Mouse (Mus musculus) liver, embryonic 16.5 days (tissue): ENCODE results near the gene Gadd45g. TPM values are rescaled to one million over a fixed set of nuclear protein-coding genes. Genes with fewer than 3 reads are reported as not detected.
A peak's percentile ranks its signal among the peaks of the same experiment; 100 is the strongest.

Source experiments
- ATAC-seq: fragments of 200-750 bp; cut with Nextera tagmentation; 2 replicates; pipeline ENCODE4 v1.8.0; 2017; ENCODE audit warnings: low read depth, mild to moderate bottlenecking, moderate number of reproducible peaks, moderate library complexity
- H3K27ac ChIP-seq: fragments of 300-500 bp; sonication (generic); 2 replicates; pipeline ENCODE4 v1.5.1; 2014; ENCODE audit warnings: mild to moderate bottlenecking, low read length
- H3K27me3 ChIP-seq: fragments of 300-500 bp; sonication (generic); 2 replicates; pipeline ENCODE4 v1.6.1; 2014; ENCODE audit warnings: low read depth, low read length, mixed read lengths; ENCODE audit not compliant: control insufficient read depth, insufficient read depth
- H3K36me3 ChIP-seq: fragments of 300-500 bp; sonication (generic); 2 replicates; pipeline ENCODE4 v1.6.1; 2014; ENCODE audit warnings: mild to moderate bottlenecking; ENCODE audit not compliant: control insufficient read depth, insufficient read depth
- H3K4me1 ChIP-seq: fragments of 300-500 bp; sonication (generic); 2 replicates; pipeline ENCODE4 v1.6.1; 2014; ENCODE audit warnings: low read depth, low read length, mixed read lengths; ENCODE audit not compliant: control insufficient read depth
- H3K4me2 ChIP-seq: fragments of 300-500 bp; sonication (generic); 2 replicates; pipeline ENCODE4 v1.6.1; 2014; ENCODE audit warnings: low read depth, low read length, mixed read lengths
- H3K4me3 ChIP-seq: fragments of 300-500 bp; sonication (generic); 2 replicates; pipeline ENCODE4 v1.5.1; 2014; ENCODE audit warnings: low read depth, mild to moderate bottlenecking, low read length
- H3K9ac ChIP-seq: fragments of 300-500 bp; sonication (generic); 2 replicates; pipeline ENCODE4 v1.6.1; 2014; ENCODE audit warnings: low read depth, low read length
- H3K9me3 ChIP-seq: fragments of 300-500 bp; sonication (generic); replicated peaks from 2 replicates; pipeline ENCODE4 v1.6.1; 2016; ENCODE audit warnings: low read length; ENCODE audit not compliant: control insufficient read depth
- WGBS: fragments of 180-500 bp; shearing (Covaris S2); extraction: QIAGEN DNeasy Blood & Tissue Kit; methylation state at CpG from one replicate; pipeline ENCODE4 v1.1.7; 2014; ENCODE audit not compliant: insufficient replicate concordance; 5-methylcytosine and 5-hydroxymethylcytosine counted together
- polyA plus RNA-seq: library from polyadenylated mRNA; unstranded; fragments of >200 nt; fragmentation: Nextera tagmentation; extraction: Ambion mirVana; gene quantifications from 2 replicates; pipeline ENCODE4 v1.2.1, GENCODE M21; 2015

Gadd45g gene
- polyA plus RNA-seq, 1 experiment from 2014 or later: 11.7 TPM

DNA sequence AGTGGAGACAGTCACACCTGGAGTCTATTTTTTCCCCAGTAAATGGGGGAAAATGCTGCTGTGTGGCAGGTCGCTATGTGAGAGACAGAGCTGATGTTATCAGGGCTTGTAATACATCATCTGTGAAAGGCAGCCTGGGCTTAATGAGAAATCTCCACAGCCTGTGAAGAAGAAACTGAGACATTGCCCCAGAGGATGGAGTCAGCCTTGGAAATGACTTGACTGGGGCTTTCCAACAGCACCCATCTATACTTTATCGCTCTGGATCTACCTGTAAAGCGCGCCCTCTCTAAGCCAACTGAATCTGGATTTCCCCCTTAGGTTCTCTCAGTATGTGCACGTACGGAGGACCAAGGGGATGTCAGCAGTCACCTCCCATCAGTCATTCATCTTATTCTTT lies 31.8 kb upstream of the Gadd45g start:
- no peaks in the 10 kb centered on the region for H3K36me3 ChIP-seq
- H3K9me3 ChIP-seq: no peaks in the 10 kb centered on the region
- H3K4me2 ChIP-seq: no peak overlapping the region
- no peaks in the 10 kb centered on the region for H3K27me3 ChIP-seq
- H3K4me3 ChIP-seq: no peak overlapping the region
- ATAC-seq: no peak
- H3K27ac ChIP-seq: no peak overlapping the region
- H3K4me1 ChIP-seq: peaks cover 2% of the 10 kb centered on the region
- H3K9ac ChIP-seq: no peak overlapping the region
- WGBS: 75% methylated on average over 6 of the region's 6 CpGs

DNA sequence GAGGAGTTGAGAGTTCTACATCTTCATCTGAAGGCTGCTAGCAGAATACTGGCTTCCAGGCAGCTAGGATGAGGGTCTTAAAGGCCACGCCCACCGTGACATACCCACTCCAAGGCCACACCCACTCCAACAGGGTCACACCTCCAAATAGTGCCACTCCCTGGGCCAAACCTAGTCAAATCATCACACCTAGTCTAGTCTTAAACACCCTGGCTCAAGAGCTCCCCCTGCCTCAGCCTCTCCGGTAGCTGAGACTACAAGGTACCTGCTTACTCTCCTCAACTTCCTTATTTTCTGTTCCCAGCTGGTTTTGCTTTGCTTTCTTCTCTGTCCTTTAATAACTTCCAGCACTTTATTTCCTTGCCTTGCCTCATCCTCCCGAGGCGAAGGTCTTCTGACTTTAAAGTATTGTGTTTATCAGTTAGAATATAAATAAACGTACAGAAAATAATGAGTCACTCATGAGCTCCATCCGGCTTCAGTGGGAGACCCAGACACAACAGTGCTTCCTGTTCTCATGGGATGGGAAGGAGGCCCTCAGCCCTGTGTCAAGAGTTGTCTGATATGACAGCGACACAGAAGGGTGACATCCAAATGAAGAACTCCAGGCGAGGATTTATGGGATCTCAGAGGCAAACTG lies 30.5 kb upstream of the Gadd45g start:
- no peak overlapping the region for H3K4me3 ChIP-seq
- H3K4me1 ChIP-seq: peaks cover 2% of the 10 kb centered on the region
- no peak overlapping the region for H3K9ac ChIP-seq
- H3K9me3 ChIP-seq: no peaks in the 10 kb centered on the region
- WGBS: 18% methylated on average over 9 of the region's 9 CpGs
- no peak overlapping the region for H3K4me2 ChIP-seq
- no peaks in the 10 kb centered on the region for H3K36me3 ChIP-seq
- no peak overlapping the region for H3K27ac ChIP-seq
- ATAC-seq: peak; percentile 54; the same call in 1 of the 2 replicates
- H3K27me3 ChIP-seq: no peaks in the 10 kb centered on the region

DNA sequence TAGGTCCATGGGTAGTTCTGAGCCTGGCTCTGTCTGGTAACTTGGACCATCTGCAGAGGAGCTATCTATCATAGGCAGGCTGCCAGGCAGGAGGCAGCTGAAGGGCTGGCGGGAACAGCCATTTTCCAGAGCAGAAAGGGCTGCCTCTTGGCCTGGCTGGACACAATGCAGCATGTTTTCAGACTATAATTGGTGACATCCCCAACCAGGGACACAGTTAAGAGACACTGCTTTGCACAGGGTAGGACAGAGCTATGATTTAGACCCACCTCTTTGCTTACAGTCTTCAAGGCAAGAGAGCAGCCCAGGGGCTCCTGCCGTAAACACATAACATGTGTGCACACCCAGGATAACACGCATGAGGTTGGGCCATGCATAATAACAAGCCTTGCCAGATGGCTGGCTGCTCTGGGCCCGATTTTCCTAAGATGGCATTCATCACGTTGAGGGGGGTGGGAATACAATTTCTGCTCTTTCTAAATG lies 29.9 kb upstream of the Gadd45g start:
- H3K27ac ChIP-seq: no peak overlapping the region
- no peaks in the 10 kb centered on the region for H3K36me3 ChIP-seq
- no peak overlapping the region for H3K4me2 ChIP-seq
- 62% methylated on average over 5 of the region's 5 CpGs for WGBS
- H3K4me1 ChIP-seq: peaks cover 2% of the 10 kb centered on the region
- no peaks in the 10 kb centered on the region for H3K9me3 ChIP-seq
- no peaks in the 10 kb centered on the region for H3K27me3 ChIP-seq
- H3K4me3 ChIP-seq: no peak overlapping the region
- peak; percentile 19; the same call in 1 of the 2 replicates for ATAC-seq
- no peak overlapping the region for H3K9ac ChIP-seq

DNA sequence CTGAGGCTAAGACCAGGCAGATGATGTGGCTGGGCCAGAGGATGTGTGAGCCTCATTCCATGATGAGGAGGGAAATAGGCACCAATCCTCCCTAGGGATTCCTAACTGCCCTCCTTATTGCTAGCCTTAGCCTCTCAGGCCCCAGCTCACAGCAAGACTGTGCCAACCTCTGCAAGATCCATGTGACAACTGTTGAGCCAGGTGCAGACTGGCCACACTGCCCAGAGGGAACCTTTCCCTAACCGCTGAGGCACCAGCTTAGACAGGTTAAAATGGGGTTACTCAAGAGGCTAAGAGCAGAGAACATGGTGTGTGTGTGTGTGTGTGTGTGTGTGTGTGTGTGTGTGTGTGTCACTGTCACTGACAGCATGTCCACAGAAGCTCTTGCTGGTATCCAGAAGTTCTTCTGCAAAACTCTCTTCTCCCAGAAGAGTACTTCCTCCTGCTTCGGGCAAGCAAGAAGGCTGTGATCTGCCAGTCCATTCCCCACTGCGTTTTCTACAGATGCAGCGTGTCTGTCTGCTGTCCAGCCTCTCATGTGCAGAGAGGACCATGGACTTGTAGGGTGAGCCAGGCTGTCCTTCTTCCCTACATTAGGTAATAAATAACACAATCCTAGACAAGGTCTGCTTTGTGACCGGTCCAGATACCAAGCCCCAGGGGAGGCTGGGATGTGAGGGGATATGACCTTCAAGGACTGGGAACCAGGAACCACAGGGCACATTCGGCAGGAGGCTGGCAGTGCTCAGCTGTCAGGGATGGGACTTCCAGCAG lies 28.1 kb upstream of the Gadd45g start:
- Histone ChIP-seq H3K4me3 (no peak overlapping the region), H3K9me3 (no peaks in the 10 kb centered on the region), H3K36me3 (no peaks in the 10 kb centered on the region), H3K27ac (no peak overlapping the region), H3K9ac (no peak overlapping the region), H3K27me3 (peaks cover 3% of the 10 kb centered on the region; the same call in 1 of the 2 replicates), H3K4me2 (no peak overlapping the region), H3K4me1 (peaks cover 2% of the 10 kb centered on the region)
- no peak for ATAC-seq
- WGBS: 54% methylated on average over 6 of the region's 6 CpGs

DNA sequence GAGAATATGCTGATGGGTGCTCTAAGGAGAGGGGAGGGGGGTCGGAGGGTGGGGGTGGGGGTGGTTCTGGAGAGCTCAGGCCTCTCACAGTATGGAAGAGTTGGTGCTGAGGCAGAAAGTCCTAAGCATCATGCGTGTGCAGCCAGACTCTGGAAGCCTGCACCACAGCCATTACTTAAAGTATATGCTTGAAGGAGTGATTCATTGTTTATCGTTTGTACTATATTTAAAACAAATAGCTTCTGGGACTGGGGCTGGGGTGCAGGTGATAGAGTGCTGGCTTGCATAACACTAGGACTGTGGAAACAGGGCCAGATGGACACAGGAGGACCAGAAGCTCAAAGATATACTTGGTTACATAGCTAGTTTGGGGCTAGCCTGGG lies 27.5 kb upstream of the Gadd45g start:
- Histone ChIP-seq H3K9me3 (no peaks in the 10 kb centered on the region), H3K9ac (no peak overlapping the region), H3K4me1 (peaks cover 2% of the 10 kb centered on the region), H3K36me3 (no peaks in the 10 kb centered on the region), H3K4me2 (no peak overlapping the region), H3K27me3 (peaks cover 3% of the 10 kb centered on the region; the same call in 1 of the 2 replicates), H3K27ac (no peak overlapping the region), H3K4me3 (no peak overlapping the region)
- ATAC-seq: no peak
- WGBS: 65% methylated on average over 3 of the region's 3 CpGs

DNA sequence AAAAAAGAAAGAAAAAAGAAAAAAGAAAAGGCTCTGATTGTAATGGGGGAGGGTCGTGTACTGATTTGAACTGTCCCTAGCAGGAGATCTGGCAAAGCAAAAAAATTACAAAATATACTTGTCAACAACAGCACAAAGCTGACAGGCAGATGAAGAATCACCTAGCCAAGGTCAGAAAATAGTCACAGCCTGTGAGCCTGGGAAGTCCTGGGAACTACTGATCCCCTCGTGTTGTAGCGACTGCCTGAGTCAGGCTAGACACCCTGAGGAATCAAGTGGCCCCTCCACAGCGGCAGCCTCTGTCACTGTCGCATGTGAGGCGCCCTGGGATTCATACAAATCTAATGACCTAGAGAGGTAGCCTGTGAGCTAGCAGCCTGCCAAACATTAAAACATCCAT lies 27.1 kb upstream of the Gadd45g start:
- 63% methylated on average over 6 of the region's 6 CpGs for WGBS
- no peak for ATAC-seq
- peaks cover 3% of the 10 kb centered on the region; the same call in 1 of the 2 replicates for H3K27me3 ChIP-seq

DNA sequence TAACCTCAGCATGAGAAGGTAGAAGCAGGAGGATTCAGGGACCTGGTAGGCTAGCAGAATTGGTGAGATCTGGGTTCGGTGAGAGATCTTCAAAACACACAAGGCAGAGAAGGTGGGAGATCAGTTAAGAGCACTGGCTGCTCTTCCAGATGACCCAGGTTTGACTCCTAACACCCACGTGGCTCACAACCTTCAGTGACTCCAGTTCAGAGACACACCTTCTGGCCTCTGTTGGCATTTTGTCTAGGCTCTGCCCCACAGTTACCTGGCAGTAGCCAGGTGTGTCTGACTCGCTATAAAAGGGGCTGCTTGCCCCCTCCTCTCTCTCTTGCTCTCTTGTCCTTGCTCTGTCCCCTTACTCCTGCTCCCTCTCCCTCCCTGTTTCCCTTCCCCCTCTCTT lies 24.5 kb upstream of the Gadd45g start:
- H3K4me3 ChIP-seq: no peak overlapping the region
- no peak overlapping the region for H3K27ac ChIP-seq
- H3K36me3 ChIP-seq: no peaks in the 10 kb centered on the region
- peaks cover 3% of the 10 kb centered on the region; the same call in 1 of the 2 replicates for H3K27me3 ChIP-seq
- no peaks in the 10 kb centered on the region for H3K4me1 ChIP-seq
- ATAC-seq: no peak
- no peaks in the 10 kb centered on the region for H3K9me3 ChIP-seq
- no peak overlapping the region for H3K4me2 ChIP-seq
- H3K9ac ChIP-seq: no peak overlapping the region
- 37% methylated on average over 3 of the region's 3 CpGs for WGBS

More for the DNA sequence above, 27.1 kb upstream of the Gadd45g start:
- H3K4me3 ChIP-seq: no peak overlapping the region
- no peaks in the 10 kb centered on the region for H3K36me3 ChIP-seq
- no peak overlapping the region for H3K4me2 ChIP-seq
- H3K9ac ChIP-seq: no peak overlapping the region
- no peak overlapping the region for H3K27ac ChIP-seq
- no peaks in the 10 kb centered on the region for H3K9me3 ChIP-seq
- peaks cover 2% of the 10 kb centered on the region for H3K4me1 ChIP-seq

DNA sequence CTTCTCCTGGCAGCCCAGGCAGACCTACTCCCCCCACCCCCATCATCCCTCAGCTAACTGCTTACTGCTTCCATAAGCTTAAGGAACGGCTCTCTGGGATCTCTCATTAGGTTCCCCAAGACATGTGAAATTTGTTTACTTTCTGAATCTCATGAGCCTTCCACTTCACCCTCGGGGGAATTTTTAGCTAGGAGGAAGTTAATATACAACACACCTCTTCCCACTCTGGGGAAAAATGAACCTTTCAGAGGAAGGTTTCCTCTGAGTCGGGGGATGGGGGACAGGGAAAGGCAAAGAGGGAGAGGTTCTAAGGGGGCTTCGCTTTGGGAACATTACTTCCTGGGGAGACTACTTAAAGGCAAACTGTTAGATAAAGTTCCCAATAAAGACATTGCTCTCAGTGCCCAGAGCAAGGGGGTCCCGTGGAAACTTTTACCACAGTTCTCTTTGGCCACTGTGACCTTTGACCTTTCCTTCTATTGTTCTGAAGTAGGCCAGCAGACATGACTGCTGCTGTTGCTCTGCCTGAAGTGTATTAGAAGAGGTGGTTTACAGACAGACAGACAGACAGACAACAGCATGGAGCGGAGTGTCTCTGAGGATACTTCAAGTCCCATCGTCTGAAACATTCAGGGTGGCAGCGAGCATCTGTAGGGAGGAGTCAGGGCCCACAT lies 22.5 kb upstream of the Gadd45g start:
- 54% methylated on average over 8 of the region's 8 CpGs for WGBS
- no peak overlapping the region for H3K4me3 ChIP-seq
- H3K4me1 ChIP-seq: no peaks in the 10 kb centered on the region
- H3K9ac ChIP-seq: no peak overlapping the region
- H3K9me3 ChIP-seq: no peaks in the 10 kb centered on the region
- H3K27ac ChIP-seq: no peak overlapping the region
- H3K36me3 ChIP-seq: no peaks in the 10 kb centered on the region
- ATAC-seq: no peak
- H3K4me2 ChIP-seq: no peak overlapping the region
- peaks cover 3% of the 10 kb centered on the region; the same call in 1 of the 2 replicates for H3K27me3 ChIP-seq
